Comparison of ENCODE assay signal across 12 mouse cellular contexts in the genomic region with DNA sequence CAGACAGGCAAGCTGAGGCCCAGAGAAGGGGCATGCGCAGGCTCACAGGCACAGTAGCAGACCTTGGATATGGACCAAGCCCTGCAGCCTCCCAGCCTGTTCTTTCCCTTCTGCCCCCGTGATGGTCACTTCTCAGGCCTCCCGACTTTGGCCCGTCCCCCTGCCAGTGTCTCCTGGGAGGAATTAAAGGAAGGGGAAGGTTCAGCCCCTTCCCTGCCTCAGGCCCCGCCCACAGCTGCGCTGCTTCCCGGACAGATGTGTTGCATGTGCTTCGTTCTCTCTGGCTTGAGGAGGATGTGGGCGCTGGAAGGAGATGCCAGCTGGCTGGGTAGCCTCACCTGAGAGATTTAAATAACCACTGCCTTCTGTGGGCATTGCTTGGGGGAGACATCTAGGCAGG. TPM values are rescaled to one million over a fixed set of nuclear protein-coding genes. Genes with fewer than 3 reads are reported as not detected.
DNase-seq lines count a peak whose midpoint lies in the region; ATAC-seq and TF ChIP-seq lines count a peak whose summit lies in the region.
"Had no signal": no experiment of that assay in that cellular context is flagged by ENCODE, and none has a peak within 500 bp of the region (broad histone marks: within the 10 kb centered on the region; RNA-seq: fewer than 3 reads in every experiment).

No protein-coding gene starts in this region.

- no peak for TF ChIP-seq POLR2A in lung, adult 2 months (IDR thresholded peaks at IDR 0.05; ENCODE audit: borderline replicate concordance, extremely low read depth, low read depth, low read length)

- H3K9ac ChIP-seq in forebrain, embryonic 14.5 days (ENCODE audit: low read length), result 0 out of 2 replicates have a peak overlapping the region, but pooled peaks have one; percentile 5
- H3K9ac ChIP-seq in forebrain, embryonic 16.5 days (replicated peaks; ENCODE audit: low read depth, low read length), result no peak overlapping the region
- no peak overlapping the region for H3K9ac ChIP-seq in lung, postnatal 0 days (replicated peaks; ENCODE audit: low read depth)
- H3K9ac ChIP-seq: embryonic facial prominence, embryonic 12.5 days; limb, embryonic 15.5 days had no signal

- DNase-seq in forebrain, embryonic 14.5 days (ENCODE audit: low spot score), result no peak
- DNase-seq in lung, postnatal 0 days (ENCODE audit: low spot score), result peak; percentile 49
- DNase-seq in lung, adult 2 months, result no peak
- peak; percentile 56 for DNase-seq in gastrocnemius, postnatal 25 days
- peak; percentile 48 for DNase-seq in thymus, postnatal 0 days (ENCODE audit: low spot score)
- no peak for DNase-seq in spleen, postnatal 4 days (ENCODE audit: low spot score in 2 of 2)

- H3K27ac ChIP-seq in forebrain, embryonic 14.5 days (ENCODE audit: low read depth, low read length), result no peak overlapping the region
- H3K27ac ChIP-seq in forebrain, embryonic 16.5 days (ENCODE audit: low read length), result no peak overlapping the region
- H3K27ac ChIP-seq in lung, postnatal 0 days (ENCODE audit: low read length), result no peak overlapping the region
- H3K27ac ChIP-seq: embryonic facial prominence, embryonic 12.5 days; limb, embryonic 15.5 days had no signal

- no peak overlapping the region for H3K4me2 ChIP-seq in forebrain, embryonic 14.5 days (ENCODE audit: low read length)
- no peak overlapping the region for H3K4me2 ChIP-seq in forebrain, embryonic 16.5 days (ENCODE audit: low read length)
- H3K4me2 ChIP-seq in lung, postnatal 0 days (replicated peaks; ENCODE audit: low read depth, low read length), result no peak overlapping the region
- H3K4me2 ChIP-seq: embryonic facial prominence, embryonic 12.5 days; limb, embryonic 15.5 days had no signal

- no peak overlapping the region for H3K4me3 ChIP-seq in forebrain, embryonic 14.5 days (ENCODE audit: low read depth, low read length)
- H3K4me3 ChIP-seq in forebrain, embryonic 16.5 days (replicated peaks; ENCODE audit: low read length), result no peak overlapping the region
- no peak overlapping the region for H3K4me3 ChIP-seq in lung, postnatal 0 days (ENCODE audit: low read depth, low read length)
- H3K4me3 ChIP-seq in lung, adult 2 months (replicated peaks; ENCODE audit: extremely low read depth, low read depth, low read length), result no peak overlapping the region
- H3K4me3 ChIP-seq: embryonic facial prominence, embryonic 12.5 days; limb, embryonic 15.5 days; megakaryocyte, embryonic 14.5 days had no signal

- H3K27me3 ChIP-seq in forebrain, embryonic 14.5 days (replicated peaks; ENCODE audit: control insufficient read depth, insufficient read depth, low read length), result peaks cover 69% of the 10 kb centered on the region
- peaks cover 34% of the 10 kb centered on the region for H3K27me3 ChIP-seq in forebrain, embryonic 16.5 days (replicated peaks; ENCODE audit: control insufficient read depth, insufficient read depth, low read length)
- H3K27me3 ChIP-seq in lung, postnatal 0 days (replicated peaks; ENCODE audit: insufficient read depth, low read length), result peaks cover 42% of the 10 kb centered on the region

- H3K9me3 ChIP-seq in forebrain, embryonic 14.5 days (replicated peaks; ENCODE audit: control insufficient read depth, low read length), result no peaks in the 10 kb centered on the region
- H3K9me3 ChIP-seq in forebrain, embryonic 16.5 days (ENCODE audit: control insufficient read depth, low read length), result no peaks in the 10 kb centered on the region
- no peaks in the 10 kb centered on the region for H3K9me3 ChIP-seq in lung, postnatal 0 days (ENCODE audit: low read length)
- H3K9me3 ChIP-seq: embryonic facial prominence, embryonic 12.5 days; limb, embryonic 15.5 days had no signal

- ATAC-seq in forebrain, embryonic 14.5 days, result no peak
- ATAC-seq in forebrain, embryonic 16.5 days, result no peak
- ATAC-seq in lung, postnatal 0 days, result no peak
- ATAC-seq in inflammation-experienced regulatory T-cells, adult 6 months, result no peak
- ATAC-seq: Patski had no signal

- no peak for TF ChIP-seq EP300 in lung, postnatal 0 days (IDR thresholded peaks at IDR 0.05)

- no peak for TF ChIP-seq CTCF in lung, postnatal 0 days (IDR thresholded peaks at IDR 0.05)
- no peak for TF ChIP-seq CTCF in lung, adult 2 months (IDR thresholded peaks at IDR 0.05; ENCODE audit: insufficient read depth, low read length)

- WGBS in forebrain, embryonic 14.5 days, result 9% methylated on average over 9 of the region's 9 CpGs
- WGBS in forebrain, embryonic 16.5 days, result 8% methylated on average over 9 of the region's 9 CpGs
- 8% methylated on average over 9 of the region's 9 CpGs for WGBS in lung, postnatal 0 days
- 16% methylated on average over 9 of the region's 9 CpGs for WGBS in lung, adult 2 months

- peaks cover 14% of the 10 kb centered on the region for H3K4me1 ChIP-seq in forebrain, embryonic 14.5 days (ENCODE audit: control insufficient read depth, insufficient read depth, low read length)
- H3K4me1 ChIP-seq in forebrain, embryonic 16.5 days (replicated peaks; ENCODE audit: control insufficient read depth, insufficient read depth, low read length), result peaks cover 25% of the 10 kb centered on the region
- H3K4me1 ChIP-seq in lung, postnatal 0 days (ENCODE audit: insufficient read depth, low read depth, low read length), result no peaks in the 10 kb centered on the region
- 0 out of 2 replicates have a peak, but pooled peaks cover 8% of the 10 kb centered on the region for H3K4me1 ChIP-seq in lung, adult 2 months (ENCODE audit: control insufficient read depth, insufficient read depth, low read length)

- H3K36me3 ChIP-seq in forebrain, embryonic 14.5 days (ENCODE audit: control insufficient read depth, insufficient read depth, low read length), result no peaks in the 10 kb centered on the region
- no peaks in the 10 kb centered on the region for H3K36me3 ChIP-seq in forebrain, embryonic 16.5 days (ENCODE audit: control insufficient read depth, insufficient read depth)
- no peaks in the 10 kb centered on the region for H3K36me3 ChIP-seq in lung, postnatal 0 days (ENCODE audit: insufficient read depth, low read length)
- H3K36me3 ChIP-seq: embryonic facial prominence, embryonic 12.5 days; limb, embryonic 15.5 days had no signal

RNA-seq across cellular contexts. Expression of a gene that starts 2.3 kb away (rescaled TPM):
- polyA plus RNA-seq in forebrain, embryonic 14.5 days (2014; fragmentation: Nextera tagmentation; extraction: Ambion mirVana), result 6.8 and 8.4 TPM in 2 replicates
- polyA plus RNA-seq in forebrain, embryonic 16.5 days (2015; fragmentation: Nextera tagmentation; extraction: Ambion mirVana), result 4.8 and 8.7 TPM in 2 replicates
- 54.3 and 64.5 TPM in 2 replicates for polyA plus RNA-seq in lung, postnatal 0 days (2015; fragmentation: Nextera tagmentation; extraction: Ambion mirVana)
- polyA plus RNA-seq in lung, adult 2 months (2012; rRNA removed), result 16.9 and 19.4 TPM in 2 replicates
- total RNA-seq in gastrocnemius, postnatal 25 days (2021), result 1 to 10 TPM; 7.3 to 7.7 TPM
- 9.5 and 11.6 TPM in 2 replicates for polyA plus RNA-seq in thymus, postnatal 0 days (2015; fragmentation: Nextera tagmentation; extraction: Ambion mirVana)
- polyA plus RNA-seq in inflammation-experienced regulatory T-cells, adult 6 months (2017; shearing (Covaris generic)), result 1 to 10 TPM in 1 of 3 experiments, under 1 TPM in 2; 0.40 to 1.8 (median 0.42) TPM

RNA-seq across cellular contexts. Expression of a gene that starts 8.9 kb away (rescaled TPM):
- polyA plus RNA-seq in forebrain, embryonic 14.5 days (2014; fragmentation: Nextera tagmentation; extraction: Ambion mirVana), result 0.18 TPM in 1 of 2 replicates, not detected in the other
- 0.11 and 0.43 TPM in 2 replicates for polyA plus RNA-seq in forebrain, embryonic 16.5 days (2015; fragmentation: Nextera tagmentation; extraction: Ambion mirVana)
- not detected in 2 replicates for polyA plus RNA-seq in lung, postnatal 0 days (2015; fragmentation: Nextera tagmentation; extraction: Ambion mirVana)
- not detected in 2 replicates for polyA plus RNA-seq in lung, adult 2 months (2012; rRNA removed)
- total RNA-seq in gastrocnemius, postnatal 25 days (2021), result not detected
- not detected in 2 replicates for polyA plus RNA-seq in thymus, postnatal 0 days (2015; fragmentation: Nextera tagmentation; extraction: Ambion mirVana)
- not detected for polyA plus RNA-seq in inflammation-experienced regulatory T-cells, adult 6 months (2017; shearing (Covaris generic))
- polyA plus RNA-seq: embryonic facial prominence, embryonic 12.5 days; limb, embryonic 15.5 days had no signal

RNA-seq across cellular contexts. Expression of a gene that starts 32.6 kb away (rescaled TPM):
- polyA plus RNA-seq in forebrain, embryonic 14.5 days (2014; fragmentation: Nextera tagmentation; extraction: Ambion mirVana), result 88.7 and 97.1 TPM in 2 replicates
- 60.2 and 63.3 TPM in 2 replicates for polyA plus RNA-seq in forebrain, embryonic 16.5 days (2015; fragmentation: Nextera tagmentation; extraction: Ambion mirVana)
- polyA plus RNA-seq in lung, postnatal 0 days (2015; fragmentation: Nextera tagmentation; extraction: Ambion mirVana), result 28.3 and 39.6 TPM in 2 replicates
- 255 and 299 TPM in 2 replicates for polyA plus RNA-seq in lung, adult 2 months (2012; rRNA removed)
- total RNA-seq in gastrocnemius, postnatal 25 days (2021), result 10 to 100 TPM; 65.3 to 72.8 TPM
- 42.1 and 47.2 TPM in 2 replicates for polyA plus RNA-seq in thymus, postnatal 0 days (2015; fragmentation: Nextera tagmentation; extraction: Ambion mirVana)
- 10 to 100 TPM; 30.6 to 34.4 (median 33.2) TPM for polyA plus RNA-seq in inflammation-experienced regulatory T-cells, adult 6 months (2017; shearing (Covaris generic))

RNA-seq across cellular contexts. Expression of a gene that starts 58.6 kb away (rescaled TPM):
- polyA plus RNA-seq in forebrain, embryonic 14.5 days (2014; fragmentation: Nextera tagmentation; extraction: Ambion mirVana), result 114 and 158 TPM in 2 replicates
- polyA plus RNA-seq in forebrain, embryonic 16.5 days (2015; fragmentation: Nextera tagmentation; extraction: Ambion mirVana), result 234 and 240 TPM in 2 replicates
- polyA plus RNA-seq in lung, postnatal 0 days (2015; fragmentation: Nextera tagmentation; extraction: Ambion mirVana), result 67.2 and 72.4 TPM in 2 replicates
- 90.8 and 109 TPM in 2 replicates for polyA plus RNA-seq in lung, adult 2 months (2012; rRNA removed)
- total RNA-seq in gastrocnemius, postnatal 25 days (2021), result 10 to 100 TPM; 43.1 to 43.9 TPM
- 52.2 and 70.8 TPM in 2 replicates for polyA plus RNA-seq in thymus, postnatal 0 days (2015; fragmentation: Nextera tagmentation; extraction: Ambion mirVana)
- 1 to 10 TPM; 4.2 to 6.5 (median 4.4) TPM for polyA plus RNA-seq in inflammation-experienced regulatory T-cells, adult 6 months (2017; shearing (Covaris generic))

Comparison
In these comparisons a context has a peak if more than half of its experiments do, and no peak if none do; other contexts are left out.
1. DNase-seq: peak in lung, postnatal 0 days (single experiment), gastrocnemius, postnatal 25 days (single experiment) and thymus, postnatal 0 days (single experiment); none in forebrain, embryonic 14.5 days (single experiment), lung, adult 2 months (single experiment) and spleen, postnatal 4 days (0 of 2).